Mouse (Mus musculus) liver, embryonic 14.5 days (tissue): ENCODE data around the gene Ndufb4. TPM values are rescaled to one million over a fixed set of nuclear protein-coding genes. Genes with fewer than 3 reads are reported as not detected.

Source experiments
- ATAC-seq: fragments of 200-750 bp; cut with Nextera tagmentation; 2 replicates; pipeline ENCODE4 v1.8.0; 2017; ENCODE audit warnings: moderate number of reproducible peaks, mild to moderate bottlenecking, moderate library complexity; ENCODE audit not compliant: insufficient read depth
- DNase-seq, 3 experiments: peaks; one replicate each; pipeline ENCODE4 v3.0.0-alpha.2; 2012 to 2013; ENCODE audit warnings: low read depth in 3 of 3, low spot score in 3 of 3
- H3K27ac ChIP-seq: fragments of 300-500 bp; sonication (generic); 2 replicates; pipeline ENCODE4 v1.5.1; 2014; ENCODE audit warnings: moderate library complexity, mild to moderate bottlenecking, control low read depth, inconsistent platforms
- H3K27me3 ChIP-seq: fragments of 300-500 bp; sonication (generic); 2 replicates; pipeline ENCODE4 v1.6.1; 2014; ENCODE audit warnings: mild to moderate bottlenecking, low read length, moderate library complexity; ENCODE audit not compliant: control insufficient read depth, insufficient read depth
- H3K36me3 ChIP-seq: fragments of 300-500 bp; sonication (generic); replicated peaks from 2 replicates; pipeline ENCODE4 v1.6.1; 2014; ENCODE audit warnings: low read depth; ENCODE audit not compliant: control insufficient read depth, insufficient read depth
- H3K4me1 ChIP-seq, 2 experiments: fragments of 200-500 bp in 1 of 2; fragments of 300-500 bp in 1 of 2; sonication (generic) in 1 of 2; replicated peaks; 2 replicates each; pipeline ENCODE4 v1.6.1; 2012 to 2014; ENCODE audit warnings: antibody characterized with exemption in 1 of 2, inconsistent platforms in 1 of 2, low read length in 1 of 2; ENCODE audit not compliant: control insufficient read depth in 2 of 2, insufficient read depth in 2 of 2
- H3K4me2 ChIP-seq: fragments of 300-500 bp; sonication (generic); 2 replicates; pipeline ENCODE4 v1.6.1; 2014; ENCODE audit warnings: low read depth, mild to moderate bottlenecking, control low read depth, moderate library complexity
- H3K4me3 ChIP-seq, 2 experiments: fragments of 200-500 bp in 1 of 2; fragments of 300-500 bp in 1 of 2; sonication (generic) in 1 of 2; 2 replicates each; pipeline ENCODE4 v1.5.1; 2012 to 2014; ENCODE audit warnings: low read depth in 2 of 2, low read length in 2 of 2, mild to moderate bottlenecking in 2 of 2, control low read depth in 1 of 2, inconsistent platforms in 1 of 2, moderate library complexity in 1 of 2; ENCODE audit not compliant: insufficient read depth in 1 of 2
- H3K9ac ChIP-seq: fragments of 300-500 bp; sonication (generic); replicated peaks from 2 replicates; pipeline ENCODE4 v1.6.1; 2014; ENCODE audit warnings: mild to moderate bottlenecking, control low read depth, moderate library complexity
- H3K9me3 ChIP-seq: fragments of 300-500 bp; sonication (generic); 2 replicates; pipeline ENCODE4 v1.6.1; 2016; ENCODE audit warnings: low read length, mixed read lengths; ENCODE audit not compliant: control insufficient read depth
- CTCF ChIP-seq: IDR thresholded peaks from 2 replicates; pipeline ENCODE4 v1.5.1; 2016; ENCODE audit warnings: antibody characterized with exemption, low read depth, control low read depth
- EP300 ChIP-seq: IDR thresholded peaks from 2 replicates; pipeline ENCODE4 v1.6.1; 2016; ENCODE audit warnings: antibody characterized with exemption, low read depth
- WGBS: fragments of 180-500 bp; shearing (Covaris S2); extraction: QIAGEN DNeasy Blood & Tissue Kit; methylation state at CpG from one replicate; pipeline ENCODE4 v1.1.7; 2014; ENCODE audit not compliant: insufficient replicate concordance; 5-methylcytosine and 5-hydroxymethylcytosine counted together
- polyA plus RNA-seq, 2 experiments: library from polyadenylated mRNA; depleted of rRNA in 1 of 2; stranded (reverse) in 1 of 2; unstranded in 1 of 2; fragments of >200 nt; fragmentation: Nextera tagmentation in 1 of 2; extraction: Ambion mirVana in 1 of 2; gene quantifications; 2 replicates each; pipeline versions ENCODE4 v1.2.1 to v1.2.3; 2012 to 2014

The Ndufb4 gene
- polyA plus RNA-seq, 2 experiments = 34.3 to 52.9 TPM

- no peaks in the 10 kb centered on the region for H3K9me3 ChIP-seq
- 52% methylated on average over 14 of the region's 14 CpGs for WGBS
- ATAC-seq = no peak
- H3K36me3 ChIP-seq = no peaks in the 10 kb centered on the region
- no peak overlapping the region for H3K27ac ChIP-seq
- no peak for DNase-seq
- H3K27me3 ChIP-seq = no peaks in the 10 kb centered on the region
- peaks cover 8 to 39% of the 10 kb centered on the region in 2 experiments for H3K4me1 ChIP-seq
- H3K4me3 ChIP-seq = peak overlapping the region in 1 of 2 experiments; percentile 2; a peak in 1 of 4 replicates
- no peak overlapping the region for H3K9ac ChIP-seq
- peak overlapping the region; percentile 41 for H3K4me2 ChIP-seq
- no peak for TF ChIP-seq CTCF
- TF ChIP-seq EP300 = no peak
Measured at GRCm38 (mm10) chr16:37687301-37687980, 33.2 kb upstream of the Ndufb4 start.

- ATAC-seq (peak; percentile 12; the same call in 1 of the 2 replicates), DNase-seq (no peak)
- H3K27me3 ChIP-seq = no peaks in the 10 kb centered on the region
- H3K4me3 ChIP-seq = peak overlapping the region in 1 of 2 experiments; percentile 2; a peak in 1 of 4 replicates
- H3K36me3 ChIP-seq = no peaks in the 10 kb centered on the region
- H3K27ac ChIP-seq = no peak overlapping the region
- TF ChIP-seq EP300 = 0 out of 2 replicates have a peak, but pooled peaks have one; percentile 14
- TF ChIP-seq CTCF = no peak
- no peaks in the 10 kb centered on the region for H3K9me3 ChIP-seq
- peak overlapping the region; percentile 41 for H3K4me2 ChIP-seq
- H3K9ac ChIP-seq = no peak overlapping the region
- H3K4me1 ChIP-seq = peaks cover 8 to 39% of the 10 kb centered on the region in 2 experiments
- WGBS = 29% methylated on average over 12 of the region's 12 CpGs
Measured at GRCm38 (mm10) chr16:37686834-37687233, 32.6 kb upstream of the Ndufb4 start.

- no peak overlapping the region for H3K4me3 ChIP-seq
- TF ChIP-seq CTCF (no peak), EP300 (no peak)
- no peak overlapping the region for H3K4me2 ChIP-seq
- WGBS = 66% methylated on average over 6 of the region's 6 CpGs
- no peak overlapping the region for H3K27ac ChIP-seq
- ATAC-seq = no peak
- H3K36me3 ChIP-seq = no peaks in the 10 kb centered on the region
- H3K4me1 ChIP-seq = peaks cover 8 to 39% of the 10 kb centered on the region in 2 experiments
- no peaks in the 10 kb centered on the region for H3K9me3 ChIP-seq
- H3K9ac ChIP-seq = no peak overlapping the region
- DNase-seq = no peak
- H3K27me3 ChIP-seq = no peaks in the 10 kb centered on the region
Measured at GRCm38 (mm10) chr16:37685946-37686600, 31.8 kb upstream of the Ndufb4 start.

GRCm38 (mm10) chr16:37684634-37685441 is 30.6 kb upstream of the Ndufb4 start:
- H3K36me3 ChIP-seq = no peaks in the 10 kb centered on the region
- peak overlapping the region; percentile 80 for H3K4me2 ChIP-seq
- H3K4me1 ChIP-seq = peaks cover 8 to 39% of the 10 kb centered on the region in 2 experiments
- H3K4me3 ChIP-seq = peak overlapping the region; percentile 48 to 59
- no peak overlapping the region for H3K27ac ChIP-seq
- no peaks in the 10 kb centered on the region for H3K9me3 ChIP-seq
- DNase-seq (peak; percentile 52 to 59 (median 56)), ATAC-seq (peak; percentile 46; the same call in 1 of the 2 replicates)
- TF ChIP-seq CTCF (peak; percentile 87), EP300 (no peak)
- WGBS = 3% methylated on average over 25 of the region's 25 CpGs
- H3K27me3 ChIP-seq = no peaks in the 10 kb centered on the region
- peak overlapping the region; percentile 61 for H3K9ac ChIP-seq
